Mouse (Mus musculus): ENCODE data around the gene Cadps.
"Not testable (repeated sequence)": the region's sequence is repeated elsewhere in the genome, so short reads cannot be mapped to it uniquely, and the experiment has no call there.

Cadps gene

GRCm38 (mm10) chr14:12583536-12583935 lies 239.3 kb downstream of the Cadps start:
- no peak for DNase-seq (ENCODE audit: low spot score)

- no peak for DNase-seq (ENCODE audit: low spot score)
These were observed 241.2 kb downstream of the Cadps start for GRCm38 (mm10) chr14:12581657-12582056.

GRCm38 (mm10) chr14:12580786-12581185 lies 242.1 kb downstream of the Cadps start:
- no peak for DNase-seq (ENCODE audit: low spot score)

GRCm38 (mm10) chr14:12578156-12578555 lies 244.7 kb downstream of the Cadps start:
- no peak for DNase-seq (ENCODE audit: low spot score)

GRCm38 (mm10) chr14:12577475-12578140 lies 245.3 kb downstream of the Cadps start:
- DNase-seq (ENCODE audit: low spot score): no peak

GRCm38 (mm10) chr14:12575105-12575504 lies 247.8 kb downstream of the Cadps start:
- peak; percentile 22 for DNase-seq (ENCODE audit: low spot score)

GRCm38 (mm10) chr14:12574336-12574735 lies 248.5 kb downstream of the Cadps start:
- no peak for DNase-seq (ENCODE audit: low spot score)

GRCm38 (mm10) chr14:12561730-12562129 lies 261.1 kb downstream of the Cadps start:
- not testable (repeated sequence) for DNase-seq (ENCODE audit: low spot score)

GRCm38 (mm10) chr14:12560233-12560577 lies 262.7 kb downstream of the Cadps start:
- no peak for DNase-seq (ENCODE audit: low spot score)

- no peak for DNase-seq (ENCODE audit: low spot score)
These were observed 263.2 kb downstream of the Cadps start for GRCm38 (mm10) chr14:12559574-12560232.

- no peak for DNase-seq (ENCODE audit: low spot score)
These were observed 263.8 kb downstream of the Cadps start for GRCm38 (mm10) chr14:12558920-12559573.

GRCm38 (mm10) chr14:12554486-12554885 lies 268.4 kb downstream of the Cadps start:
- DNase-seq (ENCODE audit: low spot score): no peak

- no peak for DNase-seq (ENCODE audit: low spot score)
These were observed 271.5 kb downstream of the Cadps start for GRCm38 (mm10) chr14:12551353-12551752.

GRCm38 (mm10) chr14:12550931-12551330 lies 271.9 kb downstream of the Cadps start:
- DNase-seq (ENCODE audit: low spot score): no peak

GRCm38 (mm10) chr14:12549290-12549689 lies 273.6 kb downstream of the Cadps start:
- no peak for DNase-seq (ENCODE audit: low spot score)

GRCm38 (mm10) chr14:12547496-12547895 lies 275.4 kb downstream of the Cadps start:
- no peak for DNase-seq (ENCODE audit: low spot score)

GRCm38 (mm10) chr14:12541733-12542132 lies 281.1 kb downstream of the Cadps start:
- no peak for DNase-seq (ENCODE audit: low spot score)

- no peak for DNase-seq (ENCODE audit: low spot score)
These were observed 283.8 kb downstream of the Cadps start for GRCm38 (mm10) chr14:12539071-12539470.

- DNase-seq (ENCODE audit: low spot score): no peak
These were observed 291.8 kb downstream of the Cadps start for GRCm38 (mm10) chr14:12531101-12531500.

GRCm38 (mm10) chr14:12530554-12530953 lies 292.3 kb downstream of the Cadps start:
- DNase-seq (ENCODE audit: low spot score): no peak

- peak; percentile 44 for DNase-seq (ENCODE audit: low spot score)
These were observed 292.8 kb downstream of the Cadps start for GRCm38 (mm10) chr14:12529961-12530542.

- no peak for DNase-seq (ENCODE audit: low spot score)
These were observed 295.6 kb downstream of the Cadps start for GRCm38 (mm10) chr14:12527296-12527695.

GRCm38 (mm10) chr14:12507018-12507417 lies 315.9 kb downstream of the Cadps start:
- DNase-seq (ENCODE audit: low spot score): no peak

All from ovary, postnatal 14 days (tissue).